Mouse (Mus musculus) lung, adult 2 months (tissue): Measurements from ENCODE around the gene Zfp663.

Source experiments
- CTCF ChIP-seq: fragments of 200-500 bp; IDR thresholded peaks from 2 replicates; pipeline ENCODE4 v1.5.1; 2011; ENCODE audit warnings: mild to moderate bottlenecking, low read length, control low read depth; ENCODE audit not compliant: insufficient read depth
- POLR2A ChIP-seq: fragments of 200-500 bp; IDR thresholded peaks from 2 replicates; pipeline ENCODE4 v1.6.1; 2011; ENCODE audit warnings: low read depth, mild to moderate bottlenecking, control low read depth, low read length, borderline replicate concordance; ENCODE audit errors: extremely low read depth

DNA sequence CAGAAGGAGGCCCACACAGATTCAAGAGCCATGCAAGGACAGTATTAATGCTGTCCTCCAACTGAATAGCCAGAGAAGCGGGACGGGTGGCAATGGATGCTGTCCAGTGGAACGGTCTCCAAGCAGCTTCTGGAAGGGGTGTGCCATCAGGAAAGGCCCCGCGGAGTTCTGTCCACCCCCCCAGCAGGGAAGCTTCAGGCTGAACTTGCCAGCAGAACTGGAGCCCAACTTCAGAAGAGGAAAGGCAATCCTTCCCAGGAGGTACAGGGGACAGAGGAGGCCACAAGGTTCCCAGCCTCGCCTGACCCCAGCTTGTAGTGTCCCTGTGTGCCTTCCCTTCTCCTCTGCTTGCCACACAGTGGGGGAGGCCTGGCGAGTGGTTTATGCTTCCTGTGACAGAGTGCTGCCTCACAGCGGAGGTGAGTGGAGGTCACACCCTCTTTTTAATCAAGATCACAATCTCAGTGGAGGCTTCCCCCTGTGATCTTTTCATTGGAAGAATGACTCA is 47.1 kb downstream of the Zfp663 start:
- TF ChIP-seq CTCF (0 out of 2 replicates have a peak, but pooled peaks have one; percentile 18), POLR2A (no peak)
